Mouse (Mus musculus): ENCODE data around the gene Agr3.

Gene Agr3

GRCm38 (mm10) chr12:35983472-35983871 is 58.1 kb downstream of the Agr3 start:
- no peak for DNase-seq (ENCODE audit: low read depth, low spot score)

DNA sequence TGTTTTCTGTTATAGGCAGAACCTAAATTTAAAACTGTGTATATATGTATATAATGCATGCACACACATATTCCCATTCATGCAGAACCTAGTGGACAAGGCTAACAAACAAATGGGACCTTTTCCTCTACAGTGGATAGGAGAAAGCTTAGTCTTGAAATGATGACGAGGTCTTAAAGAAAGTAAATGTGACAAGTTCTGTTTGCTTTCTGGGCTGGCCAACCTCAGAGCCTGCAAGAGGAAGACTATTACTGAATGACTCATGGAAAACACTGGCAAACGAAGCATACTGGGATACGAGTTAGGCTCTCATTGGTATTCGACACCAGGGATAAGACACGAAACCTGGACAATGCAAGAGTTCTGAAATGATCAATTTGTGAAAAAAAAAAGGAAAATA is 59.3 kb downstream of the Agr3 start:
- no peak for DNase-seq (ENCODE audit: low read depth, low spot score)

GRCm38 (mm10) chr12:35992711-35993110 is 67.3 kb downstream of the Agr3 start, which contains the start of gene Agr2:
Gene Agr2 (plus strand): TSS chr12:35992907.
- no peak for DNase-seq (ENCODE audit: low read depth, low spot score)

- no peak for DNase-seq (ENCODE audit: low read depth, low spot score)
These were observed 68.2 kb downstream of the Agr3 start for GRCm38 (mm10) chr12:35993583-35993982.

DNA sequence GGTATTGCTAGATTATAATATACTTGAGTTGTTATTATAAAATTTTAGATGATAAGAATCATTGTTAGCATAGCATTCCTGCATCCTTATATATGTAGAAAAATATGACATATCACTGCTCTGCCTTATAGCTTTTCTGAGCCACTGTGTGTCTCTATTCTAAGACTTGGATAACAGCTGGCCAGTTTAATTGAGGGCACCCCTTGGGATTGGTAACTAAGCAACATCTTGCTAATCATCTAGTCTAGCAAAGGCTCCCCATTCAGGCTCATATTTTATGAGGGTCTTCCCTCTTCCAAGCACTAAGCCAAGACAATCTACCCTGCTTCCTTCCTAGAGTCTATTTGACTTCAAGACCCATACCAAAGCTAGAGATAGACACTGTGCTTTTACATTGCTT is 68.7 kb downstream of the Agr3 start:
- no peak for DNase-seq (ENCODE audit: low read depth, low spot score)

DNA sequence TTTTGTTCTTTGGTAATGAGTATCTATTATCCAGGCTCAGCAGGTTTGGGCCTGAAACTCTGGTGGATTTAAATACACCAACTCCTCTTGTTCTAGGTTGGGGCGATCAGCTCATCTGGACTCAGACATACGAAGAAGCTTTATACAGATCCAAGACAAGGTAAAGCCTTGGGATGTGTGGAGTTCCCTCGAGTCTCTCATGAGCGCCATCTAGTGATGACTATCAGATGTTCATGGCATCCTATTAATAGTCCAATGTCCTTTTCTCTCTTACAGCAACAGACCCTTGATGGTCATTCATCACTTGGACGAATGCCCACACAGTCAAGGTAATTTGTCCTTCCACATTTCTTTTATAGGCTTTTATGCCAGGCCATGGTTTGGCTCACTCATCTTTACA is 70.4 kb downstream of the Agr3 start:
- peak; percentile 65 for DNase-seq (ENCODE audit: low read depth, low spot score)

All from 3T3-L1 (cell line).